Comparison of ENCODE assay signal across 24 mouse cellular contexts in genomic region chr4:139819411-139820030, GRCm38 (mm10). TPM values are rescaled to one million over a fixed set of nuclear protein-coding genes. Genes with fewer than 3 reads are reported as not detected.
DNase-seq lines count a peak whose midpoint lies in the region; ATAC-seq lines count a peak whose summit lies in the region.
"Had no signal": no experiment of that assay in that cellular context is flagged by ENCODE, and none has a peak within 500 bp of the region (broad histone marks: within the 10 kb centered on the region; RNA-seq: fewer than 3 reads in every experiment).

No protein-coding gene starts in this region.

- peak overlapping the region; percentile 94 for H3K27ac ChIP-seq in hindbrain, embryonic 10.5 days
- H3K27ac ChIP-seq in hindbrain, embryonic 13.5 days, result no peak overlapping the region
- H3K27ac ChIP-seq in midbrain, embryonic 14.5 days (replicated peaks; ENCODE audit: low read depth, low read length), result no peak overlapping the region
- H3K27ac ChIP-seq: forebrain, embryonic 15.5 days; hindbrain, postnatal 0 days; stomach, embryonic 15.5 days had no signal

- H3K27me3 ChIP-seq in hindbrain, embryonic 10.5 days (ENCODE audit: insufficient read depth, poor library complexity, severe bottlenecking), result peaks cover 99% of the 10 kb centered on the region
- H3K27me3 ChIP-seq in hindbrain, embryonic 13.5 days, result peaks cover 97% of the 10 kb centered on the region
- H3K27me3 ChIP-seq in midbrain, embryonic 14.5 days (ENCODE audit: control insufficient read depth, insufficient read depth, low read length), result peaks cover 47% of the 10 kb centered on the region

- peaks cover 10% of the 10 kb centered on the region; the same call in 1 of the 2 replicates for H3K36me3 ChIP-seq in hindbrain, embryonic 10.5 days
- H3K36me3 ChIP-seq in hindbrain, embryonic 13.5 days, result no peaks in the 10 kb centered on the region
- no peaks in the 10 kb centered on the region for H3K36me3 ChIP-seq in midbrain, embryonic 14.5 days (ENCODE audit: control insufficient read depth, insufficient read depth, low read length)
- H3K36me3 ChIP-seq: forebrain, embryonic 15.5 days; G1E; stomach, embryonic 15.5 days had no signal

- peaks cover 92% of the 10 kb centered on the region for H3K4me1 ChIP-seq in hindbrain, embryonic 10.5 days (replicated peaks)
- peaks cover 58% of the 10 kb centered on the region for H3K4me1 ChIP-seq in hindbrain, embryonic 13.5 days (replicated peaks)
- H3K4me1 ChIP-seq in midbrain, embryonic 14.5 days (ENCODE audit: control insufficient read depth, insufficient read depth, low read length), result peaks cover 42% of the 10 kb centered on the region

- DNase-seq in hindbrain, embryonic 10.5 days (ENCODE audit: low spot score), result peak; percentile 58
- DNase-seq in T-cell, adult 2 months (ENCODE audit: low spot score), result peak; percentile 48
- no peak for DNase-seq in midbrain, embryonic 14.5 days
- DNase-seq in thymus, postnatal 14 days, result peak; percentile 74
- DNase-seq in cerebellum, adult 9-11 months, result no peak
- DNase-seq: adrenal gland, adult 2 months; B cell, adult 2 months; cerebellum, adult 2 months; heart, postnatal 14 days; kidney, adult 18-20 months; kidney, postnatal 10 days; left cerebral cortex, postnatal 4 days; lung, adult 18-20 months; spleen, adult 18-20 months had no signal

- no peak overlapping the region for H3K4me2 ChIP-seq in hindbrain, embryonic 13.5 days
- peak overlapping the region; percentile 59 for H3K4me2 ChIP-seq in midbrain, embryonic 14.5 days (ENCODE audit: low read length)
- H3K4me2 ChIP-seq: forebrain, embryonic 15.5 days; heart, embryonic 11.5 days; stomach, embryonic 15.5 days had no signal

- no peak for ATAC-seq in hindbrain, embryonic 13.5 days (ENCODE audit: low FRiP score)
- ATAC-seq in midbrain, embryonic 14.5 days (ENCODE audit: low FRiP score, low TSS enrichment), result no peak
- ATAC-seq in monocyte, adult 5-6 weeks (replicated peaks; ENCODE audit: insufficient number of reproducible peaks, low FRiP score, low TSS enrichment, poor library complexity, severe bottlenecking), result no peak
- ATAC-seq: forebrain, embryonic 15.5 days; hindbrain, postnatal 0 days had no signal

- no peaks in the 10 kb centered on the region for H3K9me3 ChIP-seq in hindbrain, embryonic 10.5 days
- no peaks in the 10 kb centered on the region for H3K9me3 ChIP-seq in hindbrain, embryonic 13.5 days
- no peaks in the 10 kb centered on the region for H3K9me3 ChIP-seq in midbrain, embryonic 14.5 days (ENCODE audit: control insufficient read depth, low read length)
- H3K9me3 ChIP-seq: forebrain, embryonic 15.5 days; stomach, embryonic 15.5 days had no signal

- peak overlapping the region; percentile 52 for H3K4me3 ChIP-seq in hindbrain, embryonic 10.5 days
- no peak overlapping the region for H3K4me3 ChIP-seq in hindbrain, embryonic 13.5 days
- H3K4me3 ChIP-seq in midbrain, embryonic 14.5 days (replicated peaks; ENCODE audit: low read depth, low read length), result no peak overlapping the region
- H3K4me3 ChIP-seq: forebrain, embryonic 15.5 days; stomach, embryonic 15.5 days had no signal

- under 1% methylated on average over 9 of the region's 9 CpGs for WGBS in hindbrain, embryonic 10.5 days
- 13% methylated on average over 9 of the region's 9 CpGs for WGBS in hindbrain, embryonic 13.5 days
- 11% methylated on average over 9 of the region's 9 CpGs for WGBS in midbrain, embryonic 14.5 days

- H3K9ac ChIP-seq in hindbrain, embryonic 13.5 days, result no peak overlapping the region
- no peak overlapping the region for H3K9ac ChIP-seq in midbrain, embryonic 14.5 days (replicated peaks; ENCODE audit: low read length)
- H3K9ac ChIP-seq: forebrain, embryonic 15.5 days; stomach, embryonic 15.5 days had no signal

RNA-seq across cellular contexts. Expression of gene Pax7, which starts 13.8 kb away (rescaled TPM):
- polyA plus RNA-seq in hindbrain, embryonic 10.5 days (2016; fragmentation: Nextera tagmentation; extraction: Ambion mirVana), result 2.3 and 2.6 TPM in 2 replicates
- polyA plus RNA-seq in hindbrain, embryonic 13.5 days (2015; fragmentation: Nextera tagmentation; extraction: Ambion mirVana), result 0.84 and 1.6 TPM in 2 replicates
- polyA plus RNA-seq in midbrain, embryonic 14.5 days (2014; fragmentation: Nextera tagmentation; extraction: Ambion mirVana), result 9.1 and 9.2 TPM in 2 replicates
- total RNA-seq in monocyte, adult 5-6 weeks (2017), result not detected in 3 replicates
- total RNA-seq: adrenal gland, adult 2 months; heart, postnatal 14 days; left cerebral cortex, adult 18-20 months; liver, adult 2 months had no signal
- polyA plus RNA-seq: adrenal gland, adult 2 months; cortical plate, adult 2 months; G1E; liver, adult 2 months had no signal

Comparison
In these comparisons a context has a peak if more than half of its experiments do, and no peak if none do; other contexts are left out.
1. DNase-seq: peak in hindbrain, embryonic 10.5 days (single experiment), T-cell, adult 2 months (single experiment) and thymus, postnatal 14 days (single experiment); none in midbrain, embryonic 14.5 days (single experiment) and cerebellum, adult 9-11 months (single experiment).